In the genomic region with DNA sequence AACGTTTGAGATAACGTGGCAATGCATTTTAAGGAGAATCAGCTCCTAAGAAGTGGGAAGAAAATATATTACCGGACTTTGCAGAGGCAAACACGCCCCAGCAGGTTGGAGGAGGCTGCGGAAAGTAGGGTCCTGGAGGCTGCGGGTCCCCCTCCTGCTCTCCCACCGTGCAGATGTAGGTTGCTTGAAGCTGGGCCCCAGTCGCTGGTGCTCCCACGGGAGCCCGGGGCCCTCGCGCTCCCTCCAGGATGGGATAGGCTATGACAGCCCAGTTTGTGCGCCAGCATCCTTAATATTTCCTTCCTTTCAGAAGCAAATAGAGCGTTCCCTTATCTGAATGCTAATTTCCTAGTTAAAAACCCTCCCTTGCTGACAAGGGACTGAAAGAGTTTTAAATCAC, we compare ENCODE assay signal across 11 mouse cellular contexts.
DNase-seq lines count a peak whose midpoint lies in the region; ATAC-seq and TF ChIP-seq lines count a peak whose summit lies in the region.
"Had no signal": no experiment of that assay in that cellular context is flagged by ENCODE, and none has a peak within 500 bp of the region (broad histone marks: within the 10 kb centered on the region; RNA-seq: fewer than 3 reads in every experiment).

No protein-coding gene starts in this region.

- peak overlapping the region; percentile 51 for H3K4me2 ChIP-seq in forebrain, embryonic 13.5 days
- H3K4me2 ChIP-seq in limb, embryonic 13.5 days (replicated peaks) = peak overlapping the region; percentile 71

- TF ChIP-seq CTCF in layer of hippocampus, adult 2 months (conservative IDR thresholded peaks at IDR 0.05) = peak; percentile 20; the same call in 1 of the 2 replicates

- H3K36me3 ChIP-seq in forebrain, embryonic 13.5 days (ENCODE audit: poor library complexity, severe bottlenecking) = no peaks in the 10 kb centered on the region
- no peaks in the 10 kb centered on the region for H3K36me3 ChIP-seq in limb, embryonic 13.5 days
- H3K36me3 ChIP-seq: liver, embryonic 15.5 days had no signal

- H3K4me3 ChIP-seq in layer of hippocampus, adult 2 months = no peak overlapping the region
- H3K4me3 ChIP-seq in forebrain, embryonic 13.5 days = no peak overlapping the region
- H3K4me3 ChIP-seq in limb, embryonic 13.5 days = 0 out of 2 replicates have a peak overlapping the region, but pooled peaks have one; percentile 42
- H3K4me3 ChIP-seq: liver, embryonic 15.5 days had no signal

- H3K27ac ChIP-seq in layer of hippocampus, adult 2 months = no peak overlapping the region
- no peak overlapping the region for H3K27ac ChIP-seq in forebrain, embryonic 13.5 days
- H3K27ac ChIP-seq in limb, embryonic 13.5 days = no peak overlapping the region
- H3K27ac ChIP-seq: liver, embryonic 15.5 days had no signal

- no peak for DNase-seq in layer of hippocampus, adult 2 months (ENCODE audit: low spot score in 2 of 2)
- DNase-seq in layer of hippocampus, postnatal 10 days (ENCODE audit: low spot score in 2 of 2) = no peak
- no peak for DNase-seq in thymus, postnatal 36 days
- DNase-seq in cerebellum, adult 18-20 months = no peak
- DNase-seq in T-cell, adult 2 months (ENCODE audit: low spot score) = no peak
- DNase-seq: adrenal gland, adult 8-10 months; cerebellum, adult 9-10 months; right cerebral cortex, postnatal 14 days had no signal

- H3K27me3 ChIP-seq in forebrain, embryonic 13.5 days = peaks cover 94% of the 10 kb centered on the region
- peaks cover 83% of the 10 kb centered on the region for H3K27me3 ChIP-seq in limb, embryonic 13.5 days

- ATAC-seq in forebrain, embryonic 13.5 days = peak; percentile 80
- no peak for ATAC-seq in limb, embryonic 13.5 days (ENCODE audit: low FRiP score, low read depth)

- 3% methylated on average over 14 of the region's 14 CpGs for WGBS in forebrain, embryonic 13.5 days
- 8% methylated on average over 14 of the region's 14 CpGs for WGBS in limb, embryonic 13.5 days

- no peaks in the 10 kb centered on the region for H3K9me3 ChIP-seq in forebrain, embryonic 13.5 days (replicated peaks)
- H3K9me3 ChIP-seq in limb, embryonic 13.5 days = no peaks in the 10 kb centered on the region
- H3K9me3 ChIP-seq: liver, embryonic 15.5 days had no signal

- no peak overlapping the region for H3K9ac ChIP-seq in forebrain, embryonic 13.5 days
- H3K9ac ChIP-seq in limb, embryonic 13.5 days = no peak overlapping the region
- H3K9ac ChIP-seq: liver, embryonic 15.5 days had no signal

- H3K4me1 ChIP-seq in forebrain, embryonic 13.5 days = peaks cover 20% of the 10 kb centered on the region
- H3K4me1 ChIP-seq in limb, embryonic 13.5 days = peaks cover 19% of the 10 kb centered on the region
- H3K4me1 ChIP-seq: liver, embryonic 15.5 days had no signal
